18 mouse cellular contexts compared by ENCODE assay signal in the genomic region with DNA sequence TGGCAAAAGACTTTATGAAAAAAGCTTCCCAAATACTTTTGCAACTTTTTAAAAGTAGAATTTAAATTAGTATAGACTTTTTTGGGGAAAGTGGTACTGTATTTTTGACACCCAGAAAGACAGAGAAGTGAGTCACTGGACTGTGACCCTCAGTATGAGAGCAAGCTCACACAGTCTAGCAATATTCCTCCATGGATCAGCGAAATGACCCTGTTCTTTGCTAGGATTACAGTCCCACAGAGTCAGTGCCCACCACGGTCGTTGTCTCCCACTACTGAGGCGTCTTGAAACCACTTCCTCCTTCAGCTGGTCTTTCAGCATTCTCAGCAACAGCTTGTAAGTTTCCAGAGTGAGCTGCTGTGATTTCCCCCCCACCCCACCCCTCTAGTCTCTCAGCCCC.
"Had no signal": no experiment of that assay in that cellular context is flagged by ENCODE, and none has a peak within 500 bp of the region (broad histone marks: within the 10 kb centered on the region; RNA-seq: fewer than 3 reads in every experiment).

No protein-coding gene starts in this region.

- H3K9ac ChIP-seq: lung, embryonic 14.5 days; midbrain, embryonic 12.5 days; neural tube, embryonic 13.5 days; neural tube, embryonic 15.5 days had no signal

- H3K4me3 ChIP-seq: midbrain, embryonic 10.5 days; midbrain, embryonic 12.5 days; myocyte; neural tube, embryonic 13.5 days; neural tube, embryonic 15.5 days had no signal

- H3K9me3 ChIP-seq: midbrain, embryonic 10.5 days; neural tube, embryonic 15.5 days had no signal

- DNase-seq: lung, adult 18-20 months; lung, embryonic 14.5 days; lung, postnatal 10 days; lung, postnatal 4 days; midbrain, embryonic 14.5 days; retina, postnatal 1 day; right cerebral cortex, adult 18-20 months; right cerebral cortex, postnatal 25 days; right cerebral cortex, postnatal 4 days; spleen, adult 18-20 months; thymus, adult 18-20 months; thymus, postnatal 14 days; thymus, postnatal 36 days had no signal

- H3K27me3 ChIP-seq: midbrain, embryonic 12.5 days; neural tube, embryonic 13.5 days; neural tube, embryonic 15.5 days had no signal

- H3K27ac ChIP-seq: midbrain, embryonic 10.5 days; midbrain, embryonic 12.5 days; neural tube, embryonic 13.5 days; neural tube, embryonic 15.5 days had no signal

- H3K36me3 ChIP-seq: midbrain, embryonic 10.5 days; midbrain, embryonic 12.5 days; neural tube, embryonic 13.5 days; neural tube, embryonic 15.5 days had no signal

- H3K4me2 ChIP-seq: lung, embryonic 14.5 days; midbrain, embryonic 12.5 days; neural tube, embryonic 13.5 days; neural tube, embryonic 15.5 days had no signal
